Comparison of ENCODE assay signal across 8 mouse cellular contexts in the genomic region with DNA sequence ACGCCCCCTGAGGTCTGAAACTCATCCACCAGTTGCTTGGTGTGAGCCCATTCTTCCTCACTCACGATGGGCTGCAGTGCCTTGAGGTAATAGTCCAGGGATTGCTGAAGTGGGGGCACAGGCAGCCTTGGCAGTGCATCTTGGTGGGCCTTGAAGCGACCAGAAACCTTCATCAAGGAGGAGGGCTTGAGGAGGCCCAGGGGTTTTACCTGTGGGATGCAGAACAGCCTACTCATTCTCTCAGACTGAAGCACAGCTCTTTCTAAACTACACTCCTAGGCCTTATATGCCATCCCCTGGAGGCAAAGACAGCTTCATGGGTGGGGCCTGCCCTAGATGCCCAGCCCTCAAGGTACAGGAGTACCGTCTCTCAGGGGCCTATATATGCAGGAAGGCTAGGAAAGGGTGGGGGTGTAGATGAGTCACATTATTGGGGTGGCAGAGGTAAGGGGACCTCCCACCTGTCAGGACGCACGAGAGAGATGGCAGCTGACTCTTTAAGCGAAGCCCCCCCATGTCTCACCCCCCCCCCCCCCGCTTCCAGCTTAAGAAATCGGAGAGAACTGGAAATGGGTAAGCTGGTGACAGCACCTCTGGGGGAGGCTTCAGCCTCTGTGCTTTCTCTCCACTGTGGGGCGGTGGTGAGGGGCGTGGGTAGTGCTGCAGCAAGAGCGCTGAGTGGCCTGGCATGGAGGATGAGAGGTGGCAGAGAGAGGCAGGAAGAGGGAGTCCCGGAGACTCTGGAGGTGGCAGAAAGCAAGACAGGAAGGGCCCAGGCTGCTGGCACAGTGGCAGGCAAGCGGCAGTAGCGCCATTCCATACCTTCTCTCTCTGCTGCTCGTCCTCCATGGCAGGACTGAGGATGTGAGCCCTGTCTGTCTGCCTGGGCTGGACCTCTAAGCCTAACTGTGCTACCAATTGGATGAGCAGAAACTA. TPM values are rescaled to one million over a fixed set of nuclear protein-coding genes. Genes with fewer than 3 reads are reported as not detected.
A peak's percentile ranks its signal among the peaks of the same experiment; 100 is the strongest.
DNase-seq lines count a peak whose midpoint lies in the region; ATAC-seq lines count a peak whose summit lies in the region.

No protein-coding gene starts in this region.

- DNase-seq in embryonic facial prominence, embryonic 10.5 days (ENCODE audit: low spot score) = no peak
- peak; percentile 36 to 43 for DNase-seq in layer of hippocampus, postnatal 36 days
- no peak for DNase-seq in layer of hippocampus, adult 11-12 months (ENCODE audit: low spot score)
- DNase-seq in induced T-regulatory cell, adult 2 months (ENCODE audit: low read depth) = peak; percentile 33

- 78% methylated on average over 16 of the region's 16 CpGs for WGBS in embryonic facial prominence, embryonic 13.5 days
- 74% methylated on average over 16 of the region's 16 CpGs for WGBS in embryonic facial prominence, embryonic 10.5 days
- 84% methylated on average over 16 of the region's 16 CpGs for WGBS in neural tube, embryonic 15.5 days
- WGBS in kidney, embryonic 14.5 days = 82% methylated on average over 16 of the region's 16 CpGs

- no peak overlapping the region for H3K27ac ChIP-seq in embryonic facial prominence, embryonic 13.5 days
- no peak overlapping the region for H3K27ac ChIP-seq in embryonic facial prominence, embryonic 10.5 days (replicated peaks)
- H3K27ac ChIP-seq in neural tube, embryonic 15.5 days (replicated peaks) = no peak overlapping the region
- H3K27ac ChIP-seq in kidney, embryonic 14.5 days (ENCODE audit: low read depth, low read length) = no peak overlapping the region

- ATAC-seq in embryonic facial prominence, embryonic 13.5 days (ENCODE audit: insufficient number of reproducible peaks, insufficient read depth, low FRiP score, low TSS enrichment, low read depth) = no peak
- ATAC-seq in neural tube, embryonic 15.5 days (ENCODE audit: low FRiP score) = no peak
- ATAC-seq in megakaryocyte progenitor cell, adult 5-6 weeks (replicated peaks; ENCODE audit: poor library complexity) = no peak
- no peak for ATAC-seq in kidney, embryonic 14.5 days (ENCODE audit: low FRiP score, low TSS enrichment)

- H3K9ac ChIP-seq in embryonic facial prominence, embryonic 13.5 days = peak overlapping the region; percentile 44; the same call in 1 of the 2 replicates
- H3K9ac ChIP-seq in neural tube, embryonic 15.5 days (replicated peaks) = 0 out of 2 replicates have a peak overlapping the region, but pooled peaks have one; percentile 88
- no peak overlapping the region for H3K9ac ChIP-seq in kidney, embryonic 14.5 days (ENCODE audit: low read depth, low read length)

- H3K27me3 ChIP-seq in embryonic facial prominence, embryonic 13.5 days = no peaks in the 10 kb centered on the region
- H3K27me3 ChIP-seq in embryonic facial prominence, embryonic 10.5 days (replicated peaks; ENCODE audit: low read depth, poor library complexity, severe bottlenecking) = peaks cover 22% of the 10 kb centered on the region
- no peaks in the 10 kb centered on the region for H3K27me3 ChIP-seq in neural tube, embryonic 15.5 days (replicated peaks)
- H3K27me3 ChIP-seq in kidney, embryonic 14.5 days (ENCODE audit: control insufficient read depth, insufficient read depth, low read length) = no peaks in the 10 kb centered on the region

- no peak overlapping the region for H3K4me3 ChIP-seq in embryonic facial prominence, embryonic 13.5 days
- H3K4me3 ChIP-seq in embryonic facial prominence, embryonic 10.5 days = no peak overlapping the region
- no peak overlapping the region for H3K4me3 ChIP-seq in neural tube, embryonic 15.5 days (replicated peaks)
- H3K4me3 ChIP-seq in kidney, embryonic 14.5 days (ENCODE audit: low read length) = no peak overlapping the region

- H3K4me1 ChIP-seq in embryonic facial prominence, embryonic 13.5 days = peaks cover 29% of the 10 kb centered on the region
- H3K4me1 ChIP-seq in embryonic facial prominence, embryonic 10.5 days = peaks cover 41% of the 10 kb centered on the region
- H3K4me1 ChIP-seq in neural tube, embryonic 15.5 days = peaks cover 45% of the 10 kb centered on the region
- H3K4me1 ChIP-seq in kidney, embryonic 14.5 days (ENCODE audit: control insufficient read depth, insufficient read depth, low read length) = peaks cover 14% of the 10 kb centered on the region

- no peaks in the 10 kb centered on the region for H3K9me3 ChIP-seq in embryonic facial prominence, embryonic 13.5 days
- H3K9me3 ChIP-seq in embryonic facial prominence, embryonic 10.5 days = no peaks in the 10 kb centered on the region
- no peaks in the 10 kb centered on the region for H3K9me3 ChIP-seq in neural tube, embryonic 15.5 days (replicated peaks)
- H3K9me3 ChIP-seq in kidney, embryonic 14.5 days (ENCODE audit: control insufficient read depth, low read length) = no peaks in the 10 kb centered on the region

- no peak overlapping the region; the same call in 1 of the 2 replicates for H3K4me2 ChIP-seq in embryonic facial prominence, embryonic 13.5 days
- peak overlapping the region; percentile 62 for H3K4me2 ChIP-seq in neural tube, embryonic 15.5 days
- H3K4me2 ChIP-seq in kidney, embryonic 14.5 days (replicated peaks; ENCODE audit: low read depth, low read length) = no peak overlapping the region

- H3K36me3 ChIP-seq in embryonic facial prominence, embryonic 13.5 days = peaks cover 17% of the 10 kb centered on the region
- H3K36me3 ChIP-seq in embryonic facial prominence, embryonic 10.5 days (replicated peaks) = peaks cover 32% of the 10 kb centered on the region
- H3K36me3 ChIP-seq in neural tube, embryonic 15.5 days = peaks cover 41% of the 10 kb centered on the region
- H3K36me3 ChIP-seq in kidney, embryonic 14.5 days (ENCODE audit: control insufficient read depth, insufficient read depth, low read length) = peaks cover 19% of the 10 kb centered on the region; the same call in 1 of the 2 replicates

RNA-seq across cellular contexts. Expression of a gene that starts 2.3 kb away (rescaled TPM):
- 22.5 and 25.0 TPM in 2 replicates for polyA plus RNA-seq in embryonic facial prominence, embryonic 13.5 days (2015; fragmentation: Nextera tagmentation; extraction: Ambion mirVana)
- polyA plus RNA-seq in embryonic facial prominence, embryonic 10.5 days (2016; fragmentation: Nextera tagmentation; extraction: Ambion mirVana) = 19.9 and 20.3 TPM in 2 replicates
- 10 to 100 TPM; 42.5 to 46.1 TPM for total RNA-seq in layer of hippocampus, postnatal 36 days (2021)
- polyA plus RNA-seq in neural tube, embryonic 15.5 days (2015; fragmentation: Nextera tagmentation; extraction: Ambion mirVana) = 21.3 and 26.8 TPM in 2 replicates
- total RNA-seq in megakaryocyte progenitor cell, adult 5-6 weeks (2015) = 21.2 and 31.7 TPM in 2 replicates
- total RNA-seq in megakaryocyte progenitor cell, adult 5-6 weeks (2017) = 8.4 and 9.1 TPM in 2 replicates
- polyA plus RNA-seq in kidney, embryonic 14.5 days (2014; fragmentation: Nextera tagmentation; extraction: Ambion mirVana) = 21.4 and 30.6 TPM in 2 replicates

RNA-seq across cellular contexts. Expression of a gene that starts 2.5 kb away (rescaled TPM):
- 150 and 163 TPM in 2 replicates for polyA plus RNA-seq in embryonic facial prominence, embryonic 13.5 days (2015; fragmentation: Nextera tagmentation; extraction: Ambion mirVana)
- polyA plus RNA-seq in embryonic facial prominence, embryonic 10.5 days (2016; fragmentation: Nextera tagmentation; extraction: Ambion mirVana) = 161 and 162 TPM in 2 replicates
- 100 to 1,000 TPM; 166 to 168 TPM for total RNA-seq in layer of hippocampus, postnatal 36 days (2021)
- 138 and 145 TPM in 2 replicates for polyA plus RNA-seq in neural tube, embryonic 15.5 days (2015; fragmentation: Nextera tagmentation; extraction: Ambion mirVana)
- total RNA-seq in megakaryocyte progenitor cell, adult 5-6 weeks (2015) = 75.9 and 90.4 TPM in 2 replicates
- total RNA-seq in megakaryocyte progenitor cell, adult 5-6 weeks (2017) = 63.0 and 63.3 TPM in 2 replicates
- 92.3 and 96.0 TPM in 2 replicates for polyA plus RNA-seq in kidney, embryonic 14.5 days (2014; fragmentation: Nextera tagmentation; extraction: Ambion mirVana)

RNA-seq across cellular contexts. Expression of a gene that starts 21.3 kb away (rescaled TPM):
- polyA plus RNA-seq in embryonic facial prominence, embryonic 13.5 days (2015; fragmentation: Nextera tagmentation; extraction: Ambion mirVana) = 31.9 and 34.9 TPM in 2 replicates
- 46.2 and 47.9 TPM in 2 replicates for polyA plus RNA-seq in embryonic facial prominence, embryonic 10.5 days (2016; fragmentation: Nextera tagmentation; extraction: Ambion mirVana)
- total RNA-seq in layer of hippocampus, postnatal 36 days (2021) = 10 to 100 TPM; 26.8 to 28.6 TPM
- polyA plus RNA-seq in neural tube, embryonic 15.5 days (2015; fragmentation: Nextera tagmentation; extraction: Ambion mirVana) = 59.0 and 63.2 TPM in 2 replicates
- 4.0 and 8.1 TPM in 2 replicates for total RNA-seq in megakaryocyte progenitor cell, adult 5-6 weeks (2015)
- total RNA-seq in megakaryocyte progenitor cell, adult 5-6 weeks (2017) = 16.3 and 26.0 TPM in 2 replicates
- 31.0 and 34.7 TPM in 2 replicates for polyA plus RNA-seq in kidney, embryonic 14.5 days (2014; fragmentation: Nextera tagmentation; extraction: Ambion mirVana)

RNA-seq across cellular contexts. Expression of a gene that starts 49.3 kb away (rescaled TPM):
- 23.9 and 27.7 TPM in 2 replicates for polyA plus RNA-seq in embryonic facial prominence, embryonic 13.5 days (2015; fragmentation: Nextera tagmentation; extraction: Ambion mirVana)
- polyA plus RNA-seq in embryonic facial prominence, embryonic 10.5 days (2016; fragmentation: Nextera tagmentation; extraction: Ambion mirVana) = 29.3 and 30.8 TPM in 2 replicates
- total RNA-seq in layer of hippocampus, postnatal 36 days (2021) = 100 to 1,000 TPM; 108 to 121 TPM
- polyA plus RNA-seq in neural tube, embryonic 15.5 days (2015; fragmentation: Nextera tagmentation; extraction: Ambion mirVana) = 32.7 and 35.8 TPM in 2 replicates
- total RNA-seq in megakaryocyte progenitor cell, adult 5-6 weeks (2015) = 4.2 and 5.0 TPM in 2 replicates
- total RNA-seq in megakaryocyte progenitor cell, adult 5-6 weeks (2017) = 11.7 and 12.3 TPM in 2 replicates
- polyA plus RNA-seq in kidney, embryonic 14.5 days (2014; fragmentation: Nextera tagmentation; extraction: Ambion mirVana) = 14.5 and 25.0 TPM in 2 replicates

RNA-seq across cellular contexts. Expression of a gene that starts 54.2 kb away (rescaled TPM):
- polyA plus RNA-seq in embryonic facial prominence, embryonic 13.5 days (2015; fragmentation: Nextera tagmentation; extraction: Ambion mirVana) = 84.8 and 85.8 TPM in 2 replicates
- 84.8 and 85.6 TPM in 2 replicates for polyA plus RNA-seq in embryonic facial prominence, embryonic 10.5 days (2016; fragmentation: Nextera tagmentation; extraction: Ambion mirVana)
- total RNA-seq in layer of hippocampus, postnatal 36 days (2021) = 100 to 1,000 TPM; 255 to 284 TPM
- polyA plus RNA-seq in neural tube, embryonic 15.5 days (2015; fragmentation: Nextera tagmentation; extraction: Ambion mirVana) = 174 and 200 TPM in 2 replicates
- 16.1 and 16.7 TPM in 2 replicates for total RNA-seq in megakaryocyte progenitor cell, adult 5-6 weeks (2015)
- 23.4 and 24.8 TPM in 2 replicates for total RNA-seq in megakaryocyte progenitor cell, adult 5-6 weeks (2017)
- 69.4 and 70.9 TPM in 2 replicates for polyA plus RNA-seq in kidney, embryonic 14.5 days (2014; fragmentation: Nextera tagmentation; extraction: Ambion mirVana)

Comparison
In these comparisons a context has a peak if more than half of its experiments do, and no peak if none do; other contexts are left out.
1. DNase-seq: peak in layer of hippocampus, postnatal 36 days (2 of 2) and induced T-regulatory cell, adult 2 months (single experiment); none in embryonic facial prominence, embryonic 10.5 days (single experiment) and layer of hippocampus, adult 11-12 months (single experiment).